Mouse (Mus musculus): ENCODE results near the gene Ints14. TPM values are rescaled to one million over a fixed set of nuclear protein-coding genes. Genes with fewer than 3 reads are reported as not detected.

Ints14 gene
- polyA plus RNA-seq, 1 experiment from 2014 or later = 33.3 TPM

GRCm38 (mm10) chr9:65011304-65011703 is 50.6 kb downstream of the Ints14 start:
- H3K9me3 ChIP-seq = no peaks in the 10 kb centered on the region
- H3K27ac ChIP-seq (replicated peaks) = no peak overlapping the region
- H3K4me3 ChIP-seq = no peak overlapping the region
- no peak for ATAC-seq (ENCODE audit: low FRiP score, low read depth)
- 56% methylated on average over 6 of the region's 6 CpGs for WGBS
- peaks cover 16% of the 10 kb centered on the region for H3K4me1 ChIP-seq (replicated peaks)
- H3K4me2 ChIP-seq = no peak overlapping the region
- no peaks in the 10 kb centered on the region for H3K27me3 ChIP-seq
- no peak overlapping the region for H3K9ac ChIP-seq
- H3K36me3 ChIP-seq = peaks cover 11% of the 10 kb centered on the region

- Histone ChIP-seq H3K4me1 (replicated peaks) (peaks cover 59% of the 10 kb centered on the region), H3K4me3 (no peak overlapping the region), H3K4me2 (no peak overlapping the region), H3K9me3 (no peaks in the 10 kb centered on the region), H3K9ac (no peak overlapping the region), H3K27me3 (no peaks in the 10 kb centered on the region), H3K36me3 (no peaks in the 10 kb centered on the region), H3K27ac (replicated peaks) (peak overlapping the region; percentile 75)
- no peak for ATAC-seq (ENCODE audit: low FRiP score, low read depth)
- WGBS = 69% methylated on average over 7 of the region's 7 CpGs
Observed at GRCm38 (mm10) chr9:65015461-65016222, 54.9 kb downstream of the Ints14 start.

GRCm38 (mm10) chr9:65016241-65016977 is 55.7 kb downstream of the Ints14 start:
- Histone ChIP-seq H3K9me3 (no peaks in the 10 kb centered on the region), H3K27ac (replicated peaks) (peak overlapping the region; percentile 75), H3K9ac (no peak overlapping the region), H3K36me3 (no peaks in the 10 kb centered on the region), H3K4me3 (no peak overlapping the region), H3K4me2 (peak overlapping the region; percentile 18), H3K27me3 (no peaks in the 10 kb centered on the region), H3K4me1 (replicated peaks) (peaks cover 60% of the 10 kb centered on the region)
- 57% methylated on average over 4 of the region's 4 CpGs for WGBS
- ATAC-seq (ENCODE audit: low FRiP score, low read depth) = peak; percentile 58; the same call in 1 of the 2 replicates

- no peak for ATAC-seq (ENCODE audit: low FRiP score, low read depth)
- Histone ChIP-seq H3K4me2 (peak overlapping the region; percentile 18), H3K36me3 (no peaks in the 10 kb centered on the region), H3K27ac (replicated peaks) (peak overlapping the region; percentile 75), H3K4me3 (no peak overlapping the region), H3K9me3 (no peaks in the 10 kb centered on the region), H3K9ac (no peak overlapping the region), H3K4me1 (replicated peaks) (peaks cover 64% of the 10 kb centered on the region), H3K27me3 (no peaks in the 10 kb centered on the region)
- WGBS = 75% methylated on average over 16 of the region's 16 CpGs
Observed at GRCm38 (mm10) chr9:65016978-65017827, 56.5 kb downstream of the Ints14 start.

- no peaks in the 10 kb centered on the region for H3K36me3 ChIP-seq
- WGBS = 89% methylated on average over 4 of the region's 4 CpGs
- H3K9ac ChIP-seq = no peak overlapping the region
- no peak for ATAC-seq (ENCODE audit: low FRiP score, low read depth)
- H3K4me3 ChIP-seq = no peak overlapping the region
- H3K4me2 ChIP-seq = peak overlapping the region; percentile 74; the same call in 1 of the 2 replicates
- 0 out of 2 replicates have a peak overlapping the region, but pooled peaks have one; percentile 9 for H3K27ac ChIP-seq (replicated peaks)
- no peaks in the 10 kb centered on the region for H3K27me3 ChIP-seq
- H3K9me3 ChIP-seq = no peaks in the 10 kb centered on the region
- H3K4me1 ChIP-seq (replicated peaks) = peaks cover 67% of the 10 kb centered on the region
Observed at GRCm38 (mm10) chr9:65017896-65018295, 57.2 kb downstream of the Ints14 start.

GRCm38 (mm10) chr9:65018588-65019121 is 58.0 kb downstream of the Ints14 start:
- no peak overlapping the region for H3K9ac ChIP-seq
- H3K4me1 ChIP-seq (replicated peaks) = peaks cover 67% of the 10 kb centered on the region

GRCm38 (mm10) chr9:65019146-65019545 is 58.4 kb downstream of the Ints14 start:
- Histone ChIP-seq H3K4me2 (peak overlapping the region; percentile 74), H3K4me3 (no peak overlapping the region), H3K9ac (no peak overlapping the region), H3K27ac (replicated peaks) (no peak overlapping the region), H3K36me3 (no peaks in the 10 kb centered on the region), H3K4me1 (replicated peaks) (peaks cover 66% of the 10 kb centered on the region), H3K27me3 (no peaks in the 10 kb centered on the region), H3K9me3 (no peaks in the 10 kb centered on the region)
- no peak for ATAC-seq (ENCODE audit: low FRiP score, low read depth)
- 47% methylated on average over 3 of the region's 3 CpGs for WGBS

More at GRCm38 (mm10) chr9:65018588-65019121, 58.0 kb downstream of the Ints14 start:
- Histone ChIP-seq H3K27me3 (no peaks in the 10 kb centered on the region), H3K27ac (replicated peaks) (no peak overlapping the region), H3K9me3 (no peaks in the 10 kb centered on the region), H3K36me3 (no peaks in the 10 kb centered on the region), H3K4me3 (no peak overlapping the region), H3K4me2 (peak overlapping the region; percentile 74)
- ATAC-seq (ENCODE audit: low FRiP score, low read depth) = no peak
- WGBS = 73% methylated on average over 3 of the region's 3 CpGs

- H3K4me1 ChIP-seq (replicated peaks) = peaks cover 62% of the 10 kb centered on the region
- no peak for ATAC-seq (ENCODE audit: low FRiP score, low read depth)
- no peak overlapping the region for H3K27ac ChIP-seq (replicated peaks)
- no peaks in the 10 kb centered on the region for H3K9me3 ChIP-seq
- H3K9ac ChIP-seq = peak overlapping the region; percentile 91; the same call in 1 of the 2 replicates
- H3K27me3 ChIP-seq = no peaks in the 10 kb centered on the region
- WGBS = 81% methylated on average over 4 of the region's 4 CpGs
- peak overlapping the region; percentile 82 for H3K4me3 ChIP-seq
- H3K36me3 ChIP-seq = no peaks in the 10 kb centered on the region
- peak overlapping the region; percentile 74 for H3K4me2 ChIP-seq
Observed at GRCm38 (mm10) chr9:65020128-65020527, 59.4 kb downstream of the Ints14 start.

- H3K4me2 ChIP-seq = peak within 1 kb of the TSS; percentile 74
- H3K4me3 ChIP-seq = peak within 1 kb of the TSS; percentile 82
- peak within 1 kb of the TSS; percentile 90 for H3K27ac ChIP-seq (replicated peaks)
- WGBS = under 1% methylated on average over 79 of the region's 81 CpGs
- peaks cover 51% of the 10 kb centered on the region for H3K4me1 ChIP-seq (replicated peaks)
- no peaks in the 10 kb centered on the region for H3K27me3 ChIP-seq
- H3K36me3 ChIP-seq = no peaks in the 10 kb centered on the region
- ATAC-seq (ENCODE audit: low FRiP score, low read depth) = peak; percentile 96
- H3K9ac ChIP-seq = peak within 1 kb of the TSS; percentile 91
- no peaks in the 10 kb centered on the region for H3K9me3 ChIP-seq
Observed at GRCm38 (mm10) chr9:65020991-65021886, 60.5 kb downstream of the Ints14 start, which contains the start of gene Hacd3. Gene Hacd3, minus strand, starts transcription at chr9:65021693.

GRCm38 (mm10) chr9:65021887-65022579 is 61.3 kb downstream of the Ints14 start:
- Histone ChIP-seq H3K27ac (replicated peaks) (peak overlapping the region; percentile 90), H3K4me3 (peak overlapping the region; percentile 82), H3K9me3 (no peaks in the 10 kb centered on the region), H3K36me3 (no peaks in the 10 kb centered on the region), H3K4me1 (replicated peaks) (peaks cover 44% of the 10 kb centered on the region), H3K4me2 (peak overlapping the region; percentile 74), H3K27me3 (no peaks in the 10 kb centered on the region), H3K9ac (peak overlapping the region; percentile 31)
- WGBS = 24% methylated on average over 9 of the region's 9 CpGs
- ATAC-seq (ENCODE audit: low FRiP score, low read depth) = no peak; the same call in 1 of the 2 replicates

Data from hindbrain, embryonic 15.5 days (tissue).